ENCODE assay signal across 34 mouse cellular contexts in genomic region chr9:118012928-118013327, GRCm38 (mm10).
"Had no signal": no experiment of that assay in that cellular context is flagged by ENCODE, and none has a peak within 500 bp of the region (broad histone marks: within the 10 kb centered on the region; RNA-seq: fewer than 3 reads in every experiment).

No protein-coding gene starts in this region.

- H3K4me2 ChIP-seq: heart, embryonic 11.5 days; heart, embryonic 12.5 days; heart, embryonic 13.5 days; heart, embryonic 15.5 days; hindbrain, embryonic 12.5 days; hindbrain, embryonic 13.5 days; hindbrain, embryonic 14.5 days; hindbrain, embryonic 15.5 days; intestine, embryonic 15.5 days; kidney, embryonic 15.5 days had no signal

- H3K9me3 ChIP-seq: heart, embryonic 10.5 days; heart, embryonic 12.5 days; heart, embryonic 13.5 days; heart, embryonic 15.5 days; hindbrain, embryonic 10.5 days; hindbrain, embryonic 12.5 days; hindbrain, embryonic 13.5 days; hindbrain, embryonic 15.5 days; intestine, embryonic 15.5 days; kidney, embryonic 15.5 days had no signal

- H3K4me1 ChIP-seq: heart, embryonic 10.5 days; heart, embryonic 12.5 days; heart, embryonic 13.5 days; heart, embryonic 15.5 days; hindbrain, embryonic 10.5 days; hindbrain, embryonic 12.5 days; hindbrain, embryonic 13.5 days; hindbrain, embryonic 15.5 days; intestine, embryonic 15.5 days; kidney, embryonic 15.5 days had no signal

- DNase-seq: heart, postnatal 10 days; heart, postnatal 14 days; heart, postnatal 4 days; kidney, adult 11 months; kidney, adult 18-20 months; kidney, adult 2 months; kidney, adult 8-10 months; kidney, adult 9 months; kidney, postnatal 10 days; kidney, postnatal 14 days; kidney, postnatal 25 days; kidney, postnatal 36 days; kidney, postnatal 4 days; layer of hippocampus, adult 9-11 months; layer of hippocampus, postnatal 36 days had no signal

- ATAC-seq: hindbrain, embryonic 16.5 days; hindbrain, postnatal 0 days; inflammation-experienced regulatory T-cells, adult 6 months; intestine, embryonic 15.5 days; intestine, postnatal 0 days had no signal

- H3K36me3 ChIP-seq: heart, embryonic 10.5 days; heart, embryonic 12.5 days; heart, embryonic 13.5 days; heart, embryonic 15.5 days; hindbrain, embryonic 10.5 days; hindbrain, embryonic 12.5 days; hindbrain, embryonic 13.5 days; hindbrain, embryonic 15.5 days; intestine, embryonic 15.5 days; kidney, embryonic 15.5 days had no signal

- H3K4me3 ChIP-seq: heart, embryonic 10.5 days; heart, embryonic 12.5 days; heart, embryonic 13.5 days; heart, embryonic 15.5 days; hindbrain, embryonic 10.5 days; hindbrain, embryonic 12.5 days; hindbrain, embryonic 13.5 days; hindbrain, embryonic 15.5 days; intestine, embryonic 15.5 days; kidney, embryonic 15.5 days; layer of hippocampus, adult 2 months; left cerebral cortex, adult 2 months had no signal

- H3K9ac ChIP-seq: heart, embryonic 12.5 days; heart, embryonic 13.5 days; heart, embryonic 15.5 days; hindbrain, embryonic 12.5 days; hindbrain, embryonic 13.5 days; hindbrain, embryonic 14.5 days; hindbrain, embryonic 15.5 days; intestine, embryonic 15.5 days; kidney, embryonic 15.5 days had no signal

- H3K27me3 ChIP-seq: heart, embryonic 12.5 days; heart, embryonic 13.5 days; heart, embryonic 15.5 days; hindbrain, embryonic 12.5 days; hindbrain, embryonic 13.5 days; hindbrain, embryonic 15.5 days; intestine, embryonic 15.5 days; kidney, embryonic 15.5 days had no signal

- H3K27ac ChIP-seq: heart, embryonic 10.5 days; heart, embryonic 13.5 days; heart, embryonic 15.5 days; hindbrain, embryonic 10.5 days; hindbrain, embryonic 12.5 days; hindbrain, embryonic 13.5 days; hindbrain, embryonic 14.5 days; hindbrain, embryonic 15.5 days; hindbrain, postnatal 0 days; intestine, embryonic 15.5 days; kidney, embryonic 15.5 days; kidney, postnatal 0 days; layer of hippocampus, adult 2 months; left cerebral cortex, adult 2 months had no signal
